Mouse (Mus musculus) lung, postnatal 36 days (tissue): ENCODE results near the gene Ric1.
"Not testable (repeated sequence)": the region's sequence is repeated elsewhere in the genome, so short reads cannot be mapped to it uniquely, and the experiment has no call there.

Experiments
- DNase-seq: peaks from one replicate; pipeline ENCODE4 v3.0.0; 2022; ENCODE audit warnings: mixed read lengths

Ric1 gene

GRCm38 (mm10) chr19:29534030-29534429 lies 11.9 kb downstream of the Ric1 start:
- DNase-seq = peak; percentile 26

- peak; percentile 31 for DNase-seq
Observed at GRCm38 (mm10) chr19:29542256-29542970, 20.3 kb downstream of the Ric1 start.

- DNase-seq = no peak
Observed at GRCm38 (mm10) chr19:29544026-29544425, 21.9 kb downstream of the Ric1 start.

- DNase-seq = no peak
Observed at GRCm38 (mm10) chr19:29550618-29551017, 28.5 kb downstream of the Ric1 start.

- DNase-seq = no peak
Observed at GRCm38 (mm10) chr19:29551128-29551527, 29.0 kb downstream of the Ric1 start.

GRCm38 (mm10) chr19:29551980-29552379 lies 29.9 kb downstream of the Ric1 start:
- DNase-seq = not testable (repeated sequence)

- DNase-seq = not testable (repeated sequence)
Observed at GRCm38 (mm10) chr19:29557171-29557845, 35.2 kb downstream of the Ric1 start.

GRCm38 (mm10) chr19:29562166-29562565 lies 40.1 kb downstream of the Ric1 start:
- DNase-seq = peak; percentile 27

- peak; percentile 11 for DNase-seq
Observed at GRCm38 (mm10) chr19:29562603-29563002, 40.5 kb downstream of the Ric1 start.

GRCm38 (mm10) chr19:29563258-29563779 lies 41.2 kb downstream of the Ric1 start:
- peak; percentile 90 for DNase-seq

GRCm38 (mm10) chr19:29566512-29566911 lies 44.4 kb downstream of the Ric1 start:
- DNase-seq = no peak

GRCm38 (mm10) chr19:29582439-29582838 lies 60.4 kb downstream of the Ric1 start:
- DNase-seq = no peak

- DNase-seq = no peak
Observed at GRCm38 (mm10) chr19:29583734-29584133, 61.7 kb downstream of the Ric1 start.

- not testable (repeated sequence) for DNase-seq
Observed at GRCm38 (mm10) chr19:29593783-29594182, 71.7 kb downstream of the Ric1 start.

- DNase-seq = no peak
Observed at GRCm38 (mm10) chr19:29596276-29596675, 74.2 kb downstream of the Ric1 start.

- DNase-seq = peak; percentile 12
Observed at GRCm38 (mm10) chr19:29596985-29597384, 74.9 kb downstream of the Ric1 start.

- DNase-seq = no peak
Observed at GRCm38 (mm10) chr19:29598981-29599380, 76.9 kb downstream of the Ric1 start.

GRCm38 (mm10) chr19:29603548-29604353 lies 81.7 kb downstream of the Ric1 start:
- no peak for DNase-seq

GRCm38 (mm10) chr19:29604653-29605052 lies 82.6 kb downstream of the Ric1 start:
- DNase-seq = no peak

- no peak for DNase-seq
Observed at GRCm38 (mm10) chr19:29607521-29607920, 85.4 kb downstream of the Ric1 start.

- DNase-seq = no peak
Observed at GRCm38 (mm10) chr19:29608212-29608611, 86.1 kb downstream of the Ric1 start.

- DNase-seq = peak; percentile 22
Observed at GRCm38 (mm10) chr19:29610907-29611306, 88.8 kb downstream of the Ric1 start.

- no peak for DNase-seq
Observed at GRCm38 (mm10) chr19:29612102-29612501, 90.0 kb downstream of the Ric1 start.
